Mouse (Mus musculus) hindbrain, embryonic 11.5 days (tissue): ENCODE results near the gene Mamld1. TPM values are rescaled to one million over a fixed set of nuclear protein-coding genes. Genes with fewer than 3 reads are reported as not detected.
"Not testable (repeated sequence)": the region's sequence is repeated elsewhere in the genome, so short reads cannot be mapped to it uniquely, and the experiment has no call there.

Experiments used
- ATAC-seq: fragments of 200-750 bp; cut with Nextera tagmentation; 2 replicates; pipeline ENCODE4 v1.8.0; 2017; ENCODE audit warnings: mild to moderate bottlenecking, moderate TSS enrichment, moderate library complexity; ENCODE audit not compliant: low FRiP score
- DNase-seq: peaks from one replicate; pipeline ENCODE4 v3.0.0-alpha.2; 2015; ENCODE audit warnings: low spot score
- H3K27ac ChIP-seq: fragments of 300-500 bp; sonication (generic); 2 replicates; pipeline ENCODE4 v1.5.1; 2014; ENCODE audit warnings: mild to moderate bottlenecking, low read depth, low read length
- H3K27me3 ChIP-seq: fragments of 300-500 bp; sonication (generic); 2 replicates; pipeline ENCODE4 v1.6.1; 2014; ENCODE audit warnings: mild to moderate bottlenecking, low read length, moderate library complexity, mixed read lengths; ENCODE audit not compliant: control insufficient read depth, insufficient read depth
- H3K36me3 ChIP-seq: fragments of 300-500 bp; sonication (generic); 2 replicates; pipeline ENCODE4 v1.6.1; 2014; ENCODE audit warnings: mild to moderate bottlenecking, low read length, moderate library complexity, mixed read lengths; ENCODE audit not compliant: control insufficient read depth, insufficient read depth
- H3K4me1 ChIP-seq: fragments of 300-500 bp; sonication (generic); replicated peaks from 2 replicates; pipeline ENCODE4 v1.6.1; 2014; ENCODE audit warnings: low read length, mixed read lengths; ENCODE audit not compliant: control insufficient read depth, insufficient read depth
- H3K4me2 ChIP-seq: fragments of 300-500 bp; sonication (generic); replicated peaks from 2 replicates; pipeline ENCODE4 v1.6.1; 2014; ENCODE audit warnings: mild to moderate bottlenecking, low read depth, low read length
- H3K4me3 ChIP-seq: fragments of 300-500 bp; sonication (generic); 2 replicates; pipeline ENCODE4 v1.5.1; 2014; ENCODE audit warnings: low read depth, low read length
- H3K9ac ChIP-seq: fragments of 300-500 bp; sonication (generic); 2 replicates; pipeline ENCODE4 v1.6.1; 2014; ENCODE audit warnings: low read depth, low read length
- H3K9me3 ChIP-seq: fragments of 300-500 bp; sonication (generic); 2 replicates; pipeline ENCODE4 v1.6.1; 2016; ENCODE audit warnings: low read length; ENCODE audit not compliant: control insufficient read depth
- WGBS: fragments of 180-500 bp; shearing (Covaris S2); extraction: QIAGEN DNeasy Blood & Tissue Kit; methylation state at CpG from one replicate; pipeline ENCODE4 v1.1.7; 2014; 5-methylcytosine and 5-hydroxymethylcytosine counted together
- polyA plus RNA-seq: library from polyadenylated mRNA; unstranded; fragments of >200 nt; fragmentation: Nextera tagmentation; extraction: Ambion mirVana; gene quantifications from 2 replicates; pipeline ENCODE4 v1.2.1, GENCODE M21; 2014

Gene Mamld1
- 5.1 and 5.2 TPM in 2 replicates for polyA plus RNA-seq

GRCm38 (mm10) chrX:71049864-71050576 is at the start of gene Mamld1:
TSS of gene Mamld1 (plus strand) at chrX:71050256.
- Histone ChIP-seq H3K4me2 (peak within 1 kb of the TSS; percentile 67), H3K4me1 (no peaks in the 10 kb centered on the region), H3K36me3 (no peaks in the 10 kb centered on the region), H3K9me3 (no peaks in the 10 kb centered on the region), H3K9ac (peak within 1 kb of the TSS; percentile 59), H3K27ac (peak within 1 kb of the TSS; percentile 60; the same call in 1 of the 2 replicates), H3K27me3 (peaks cover 8% of the 10 kb centered on the region; the same call in 1 of the 2 replicates), H3K4me3 (peak within 1 kb of the TSS; percentile 40)
- DNase-seq (peak; percentile 57), ATAC-seq (peak; percentile 31; the same call in 1 of the 2 replicates)
- WGBS = 18% methylated on average over 40 of the region's 50 CpGs

GRCm38 (mm10) chrX:71024718-71025117 is 25.3 kb upstream of the Mamld1 start:
- Histone ChIP-seq H3K4me2 (no peak overlapping the region), H3K9ac (no peak overlapping the region), H3K4me1 (no peaks in the 10 kb centered on the region), H3K27ac (no peak overlapping the region), H3K36me3 (no peaks in the 10 kb centered on the region), H3K4me3 (no peak overlapping the region), H3K27me3 (no peaks in the 10 kb centered on the region), H3K9me3 (no peaks in the 10 kb centered on the region)
- no peak for DNase-seq
- no peak for ATAC-seq

GRCm38 (mm10) chrX:71028007-71028406 is 22.0 kb upstream of the Mamld1 start:
- Histone ChIP-seq H3K4me3 (no peak overlapping the region), H3K27me3 (no peaks in the 10 kb centered on the region), H3K9me3 (no peaks in the 10 kb centered on the region), H3K4me1 (no peaks in the 10 kb centered on the region), H3K4me2 (no peak overlapping the region), H3K9ac (no peak overlapping the region), H3K27ac (no peak overlapping the region), H3K36me3 (no peaks in the 10 kb centered on the region)
- DNase-seq (no peak), ATAC-seq (no peak)
- 87% methylated on average over 4 of the region's 4 CpGs for WGBS

- 95% methylated on average over 1 of the region's 1 CpGs for WGBS
These were observed 21.1 kb upstream of the Mamld1 start for GRCm38 (mm10) chrX:71028976-71029375.

GRCm38 (mm10) chrX:71050677-71051311 is 738 bp downstream of the Mamld1 start:
- Histone ChIP-seq H3K27me3 (peaks cover 8% of the 10 kb centered on the region; the same call in 1 of the 2 replicates), H3K9me3 (no peaks in the 10 kb centered on the region), H3K4me2 (peak overlapping the region; percentile 67), H3K36me3 (no peaks in the 10 kb centered on the region), H3K4me3 (peak overlapping the region; percentile 40), H3K9ac (peak overlapping the region; percentile 59), H3K4me1 (no peaks in the 10 kb centered on the region), H3K27ac (peak overlapping the region; percentile 60; the same call in 1 of the 2 replicates)
- peak; percentile 10; the same call in 1 of the 2 replicates for ATAC-seq
- DNase-seq = peak; percentile 41
- WGBS = 16% methylated on average over 26 of the region's 26 CpGs

More at GRCm38 (mm10) chrX:71028976-71029375, 21.1 kb upstream of the Mamld1 start:
- not testable (repeated sequence) for H3K4me1 ChIP-seq, ATAC-seq, H3K9me3 ChIP-seq, H3K27me3 ChIP-seq, H3K9ac ChIP-seq, H3K4me2 ChIP-seq, H3K27ac ChIP-seq, H3K36me3 ChIP-seq, DNase-seq, H3K4me3 ChIP-seq

GRCm38 (mm10) chrX:71051361-71052114 is 1.5 kb downstream of the Mamld1 start:
- H3K27ac ChIP-seq = peak overlapping the region; percentile 60
- DNase-seq (peak; percentile 57), ATAC-seq (peak; percentile 84)
- no peaks in the 10 kb centered on the region for H3K4me1 ChIP-seq
- peak overlapping the region; percentile 67 for H3K4me2 ChIP-seq
- H3K27me3 ChIP-seq = peaks cover 8% of the 10 kb centered on the region; the same call in 1 of the 2 replicates
- no peaks in the 10 kb centered on the region for H3K9me3 ChIP-seq
- H3K4me3 ChIP-seq = peak overlapping the region; percentile 40
- H3K36me3 ChIP-seq = no peaks in the 10 kb centered on the region
- H3K9ac ChIP-seq = peak overlapping the region; percentile 59
- 27% methylated on average over 25 of the region's 30 CpGs for WGBS

- DNase-seq = peak; percentile 85
- H3K9ac ChIP-seq = peak overlapping the region; percentile 59; the same call in 1 of the 2 replicates
- WGBS = 28% methylated on average over 18 of the region's 19 CpGs
- H3K9me3 ChIP-seq = no peaks in the 10 kb centered on the region
- peak; percentile 80 for ATAC-seq
- peaks cover 8% of the 10 kb centered on the region; the same call in 1 of the 2 replicates for H3K27me3 ChIP-seq
- no peaks in the 10 kb centered on the region for H3K4me1 ChIP-seq
- peak overlapping the region; percentile 67 for H3K4me2 ChIP-seq
- H3K4me3 ChIP-seq = peak overlapping the region; percentile 40
- H3K36me3 ChIP-seq = no peaks in the 10 kb centered on the region
- peak overlapping the region; percentile 60 for H3K27ac ChIP-seq
These were observed 2.0 kb downstream of the Mamld1 start for GRCm38 (mm10) chrX:71052115-71052478.

GRCm38 (mm10) chrX:71052481-71053216 is 2.6 kb downstream of the Mamld1 start:
- Histone ChIP-seq H3K4me2 (peak overlapping the region; percentile 8; the same call in 1 of the 2 replicates), H3K4me3 (peak overlapping the region; percentile 40), H3K27me3 (peaks cover 8% of the 10 kb centered on the region; the same call in 1 of the 2 replicates), H3K36me3 (no peaks in the 10 kb centered on the region), H3K9me3 (no peaks in the 10 kb centered on the region), H3K27ac (no peak overlapping the region), H3K4me1 (no peaks in the 10 kb centered on the region), H3K9ac (no peak overlapping the region; the same call in 1 of the 2 replicates)
- 27% methylated on average over 7 of the region's 8 CpGs for WGBS
- DNase-seq = peak; percentile 50
- ATAC-seq = peak; percentile 43
